Mouse (Mus musculus): ENCODE results near the gene Cmah. TPM values are rescaled to one million over a fixed set of nuclear protein-coding genes. Genes with fewer than 3 reads are reported as not detected.
A peak's percentile ranks its signal among the peaks of the same experiment; 100 is the strongest.

Cmah gene
- polyA plus RNA-seq, 1 experiment from 2014 or later = 0.14 TPM

GRCm38 (mm10) chr13:24336818-24337217 lies 9.6 kb downstream of the Cmah start:
- H3K4me1 ChIP-seq (ENCODE audit: control insufficient read depth, insufficient read depth, low read length) = no peaks in the 10 kb centered on the region
- DNase-seq (no peak), ATAC-seq (ENCODE audit: low FRiP score, low TSS enrichment) (no peak)
- no peaks in the 10 kb centered on the region for H3K9me3 ChIP-seq (ENCODE audit: control insufficient read depth, low read length)
- no peaks in the 10 kb centered on the region for H3K27me3 ChIP-seq (ENCODE audit: control insufficient read depth, insufficient read depth, low read length)
- WGBS = 80% methylated on average over 4 of the region's 4 CpGs
- H3K27ac ChIP-seq (replicated peaks; ENCODE audit: low read depth, low read length) = no peak overlapping the region
- no peak overlapping the region for H3K4me2 ChIP-seq (ENCODE audit: low read length)
- no peak overlapping the region for H3K4me3 ChIP-seq (replicated peaks; ENCODE audit: low read depth, low read length)
- H3K9ac ChIP-seq (replicated peaks; ENCODE audit: low read length) = no peak overlapping the region
- H3K36me3 ChIP-seq (ENCODE audit: control insufficient read depth, insufficient read depth, low read length) = no peaks in the 10 kb centered on the region

- no peak overlapping the region for H3K4me3 ChIP-seq (replicated peaks; ENCODE audit: low read depth, low read length)
- H3K27ac ChIP-seq (replicated peaks; ENCODE audit: low read depth, low read length) = no peak overlapping the region
- H3K9ac ChIP-seq (replicated peaks; ENCODE audit: low read length) = no peak overlapping the region
- no peaks in the 10 kb centered on the region for H3K27me3 ChIP-seq (ENCODE audit: control insufficient read depth, insufficient read depth, low read length)
- H3K36me3 ChIP-seq (ENCODE audit: control insufficient read depth, insufficient read depth, low read length) = no peaks in the 10 kb centered on the region
- 52% methylated on average over 3 of the region's 3 CpGs for WGBS
- DNase-seq (peak; percentile 55), ATAC-seq (ENCODE audit: low FRiP score, low TSS enrichment) (no peak)
- H3K4me2 ChIP-seq (ENCODE audit: low read length) = no peak overlapping the region
- H3K4me1 ChIP-seq (ENCODE audit: control insufficient read depth, insufficient read depth, low read length) = no peaks in the 10 kb centered on the region
- no peaks in the 10 kb centered on the region for H3K9me3 ChIP-seq (ENCODE audit: control insufficient read depth, low read length)
These were observed 10.7 kb downstream of the Cmah start for GRCm38 (mm10) chr13:24337874-24338273.

- Histone ChIP-seq H3K4me2 (ENCODE audit: low read length) (no peak overlapping the region), H3K27ac (replicated peaks; ENCODE audit: low read depth, low read length) (no peak overlapping the region), H3K36me3 (ENCODE audit: control insufficient read depth, insufficient read depth, low read length) (no peaks in the 10 kb centered on the region), H3K9ac (replicated peaks; ENCODE audit: low read length) (no peak overlapping the region), H3K4me3 (replicated peaks; ENCODE audit: low read depth, low read length) (no peak overlapping the region), H3K9me3 (ENCODE audit: control insufficient read depth, low read length) (no peaks in the 10 kb centered on the region), H3K4me1 (ENCODE audit: control insufficient read depth, insufficient read depth, low read length) (no peaks in the 10 kb centered on the region), H3K27me3 (ENCODE audit: control insufficient read depth, insufficient read depth, low read length) (no peaks in the 10 kb centered on the region)
- whole genome bisulfite sequencing = 82% methylated on average over 4 of the region's 4 CpGs
- DNase-seq = no peak
- ATAC-seq (ENCODE audit: low FRiP score, low TSS enrichment) = no peak
These were observed 11.2 kb downstream of the Cmah start for GRCm38 (mm10) chr13:24338343-24338861.

GRCm38 (mm10) chr13:24339907-24340306 lies 12.7 kb downstream of the Cmah start:
- Histone ChIP-seq H3K4me2 (ENCODE audit: low read length) (no peak overlapping the region), H3K27ac (replicated peaks; ENCODE audit: low read depth, low read length) (no peak overlapping the region), H3K9ac (replicated peaks; ENCODE audit: low read length) (no peak overlapping the region), H3K27me3 (ENCODE audit: control insufficient read depth, insufficient read depth, low read length) (no peaks in the 10 kb centered on the region), H3K4me1 (ENCODE audit: control insufficient read depth, insufficient read depth, low read length) (no peaks in the 10 kb centered on the region), H3K4me3 (replicated peaks; ENCODE audit: low read depth, low read length) (no peak overlapping the region), H3K9me3 (ENCODE audit: control insufficient read depth, low read length) (no peaks in the 10 kb centered on the region), H3K36me3 (ENCODE audit: control insufficient read depth, insufficient read depth, low read length) (no peaks in the 10 kb centered on the region)
- DNase-seq (no peak), ATAC-seq (ENCODE audit: low FRiP score, low TSS enrichment) (no peak)

GRCm38 (mm10) chr13:24340462-24340861 lies 13.3 kb downstream of the Cmah start:
- no peaks in the 10 kb centered on the region for H3K4me1 ChIP-seq (ENCODE audit: control insufficient read depth, insufficient read depth, low read length)
- no peaks in the 10 kb centered on the region for H3K9me3 ChIP-seq (ENCODE audit: control insufficient read depth, low read length)
- WGBS = 88% methylated on average over 6 of the region's 6 CpGs
- DNase-seq (no peak), ATAC-seq (ENCODE audit: low FRiP score, low TSS enrichment) (no peak)
- no peak overlapping the region for H3K4me2 ChIP-seq (ENCODE audit: low read length)
- H3K9ac ChIP-seq (replicated peaks; ENCODE audit: low read length) = no peak overlapping the region
- H3K36me3 ChIP-seq (ENCODE audit: control insufficient read depth, insufficient read depth, low read length) = no peaks in the 10 kb centered on the region
- H3K27ac ChIP-seq (replicated peaks; ENCODE audit: low read depth, low read length) = no peak overlapping the region
- H3K27me3 ChIP-seq (ENCODE audit: control insufficient read depth, insufficient read depth, low read length) = no peaks in the 10 kb centered on the region
- no peak overlapping the region for H3K4me3 ChIP-seq (replicated peaks; ENCODE audit: low read depth, low read length)

GRCm38 (mm10) chr13:24342091-24342490 lies 14.9 kb downstream of the Cmah start:
- no peaks in the 10 kb centered on the region for H3K36me3 ChIP-seq (ENCODE audit: control insufficient read depth, insufficient read depth, low read length)
- WGBS = 79% methylated on average over 4 of the region's 4 CpGs

GRCm38 (mm10) chr13:24353004-24353403 lies 25.8 kb downstream of the Cmah start:
- no peaks in the 10 kb centered on the region for H3K9me3 ChIP-seq (ENCODE audit: control insufficient read depth, low read length)
- no peak overlapping the region for H3K27ac ChIP-seq (replicated peaks; ENCODE audit: low read depth, low read length)
- H3K27me3 ChIP-seq (ENCODE audit: control insufficient read depth, insufficient read depth, low read length) = no peaks in the 10 kb centered on the region
- WGBS = 93% methylated on average over 5 of the region's 5 CpGs
- no peaks in the 10 kb centered on the region for H3K36me3 ChIP-seq (ENCODE audit: control insufficient read depth, insufficient read depth, low read length)
- no peak overlapping the region for H3K9ac ChIP-seq (replicated peaks; ENCODE audit: low read length)
- no peak overlapping the region for H3K4me3 ChIP-seq (replicated peaks; ENCODE audit: low read depth, low read length)
- no peak for DNase-seq
- ATAC-seq (ENCODE audit: low FRiP score, low TSS enrichment) = no peak
- no peak overlapping the region for H3K4me2 ChIP-seq (ENCODE audit: low read length)
- H3K4me1 ChIP-seq (ENCODE audit: control insufficient read depth, insufficient read depth, low read length) = no peaks in the 10 kb centered on the region

More at GRCm38 (mm10) chr13:24342091-24342490, 14.9 kb downstream of the Cmah start:
- Histone ChIP-seq H3K27me3 (ENCODE audit: control insufficient read depth, insufficient read depth, low read length) (no peaks in the 10 kb centered on the region), H3K4me2 (ENCODE audit: low read length) (no peak overlapping the region), H3K4me1 (ENCODE audit: control insufficient read depth, insufficient read depth, low read length) (no peaks in the 10 kb centered on the region), H3K9me3 (ENCODE audit: control insufficient read depth, low read length) (no peaks in the 10 kb centered on the region), H3K9ac (replicated peaks; ENCODE audit: low read length) (no peak overlapping the region), H3K4me3 (replicated peaks; ENCODE audit: low read depth, low read length) (no peak overlapping the region), H3K27ac (replicated peaks; ENCODE audit: low read depth, low read length) (no peak overlapping the region)
- no peak for ATAC-seq (ENCODE audit: low FRiP score, low TSS enrichment)
- DNase-seq = no peak

GRCm38 (mm10) chr13:24354751-24355150 lies 27.5 kb downstream of the Cmah start:
- no peaks in the 10 kb centered on the region for H3K36me3 ChIP-seq (ENCODE audit: control insufficient read depth, insufficient read depth, low read length)
- DNase-seq (no peak), ATAC-seq (ENCODE audit: low FRiP score, low TSS enrichment) (no peak)
- H3K27ac ChIP-seq (replicated peaks; ENCODE audit: low read depth, low read length) = no peak overlapping the region
- H3K4me2 ChIP-seq (ENCODE audit: low read length) = no peak overlapping the region
- H3K27me3 ChIP-seq (ENCODE audit: control insufficient read depth, insufficient read depth, low read length) = no peaks in the 10 kb centered on the region
- no peak overlapping the region for H3K4me3 ChIP-seq (replicated peaks; ENCODE audit: low read depth, low read length)
- H3K4me1 ChIP-seq (ENCODE audit: control insufficient read depth, insufficient read depth, low read length) = no peaks in the 10 kb centered on the region
- no peaks in the 10 kb centered on the region for H3K9me3 ChIP-seq (ENCODE audit: control insufficient read depth, low read length)
- H3K9ac ChIP-seq (replicated peaks; ENCODE audit: low read length) = no peak overlapping the region
- WGBS = 89% methylated on average over 5 of the region's 5 CpGs

GRCm38 (mm10) chr13:24359181-24359580 lies 32.0 kb downstream of the Cmah start:
- Histone ChIP-seq H3K27me3 (ENCODE audit: control insufficient read depth, insufficient read depth, low read length) (no peaks in the 10 kb centered on the region), H3K9me3 (ENCODE audit: control insufficient read depth, low read length) (no peaks in the 10 kb centered on the region), H3K4me2 (ENCODE audit: low read length) (no peak overlapping the region), H3K27ac (replicated peaks; ENCODE audit: low read depth, low read length) (no peak overlapping the region), H3K4me3 (replicated peaks; ENCODE audit: low read depth, low read length) (no peak overlapping the region), H3K4me1 (ENCODE audit: control insufficient read depth, insufficient read depth, low read length) (no peaks in the 10 kb centered on the region), H3K36me3 (ENCODE audit: control insufficient read depth, insufficient read depth, low read length) (no peaks in the 10 kb centered on the region), H3K9ac (replicated peaks; ENCODE audit: low read length) (no peak overlapping the region)
- ATAC-seq (ENCODE audit: low FRiP score, low TSS enrichment) = no peak
- 35% methylated on average over 1 of the region's 1 CpGs for WGBS
- DNase-seq = no peak

Data from midbrain, embryonic 14.5 days (tissue).